Mouse (Mus musculus): ENCODE measurements around the gene Xpa.

DNA sequence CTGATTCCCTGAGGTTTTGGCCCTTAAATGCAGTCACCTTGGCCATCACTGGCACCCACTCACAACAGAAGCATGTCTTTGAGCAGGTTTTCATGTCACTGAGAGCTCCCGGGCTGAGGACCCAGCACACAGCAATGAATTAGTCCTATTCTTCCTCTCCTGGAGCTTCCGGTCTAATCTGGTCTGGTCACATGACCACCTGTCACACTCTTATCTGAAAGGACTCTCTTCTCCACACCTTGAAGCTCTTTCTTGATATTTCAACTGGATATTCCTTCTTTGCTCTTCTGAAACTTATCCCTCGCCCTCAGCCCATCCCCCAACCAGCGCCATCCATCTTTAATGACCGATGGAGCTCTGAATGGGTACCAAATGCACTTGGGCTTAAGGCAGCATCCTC is 2.0 kb upstream of the Xpa start:
- TF ChIP-seq POLR2A (IDR thresholded peaks at IDR 0.05; ENCODE audit: insufficient read depth, low read depth, low read length): no peak
- TF ChIP-seq CTCF (IDR thresholded peaks at IDR 0.05; ENCODE audit: insufficient read depth, low read depth, low read length): no peak

Measured in olfactory bulb, adult 2 months (tissue).